Mouse (Mus musculus) embryonic facial prominence, embryonic 13.5 days (tissue): ENCODE data around the gene Inhbc. TPM values are rescaled to one million over a fixed set of nuclear protein-coding genes. Genes with fewer than 3 reads are reported as not detected.
"Not testable (repeated sequence)": the region's sequence is repeated elsewhere in the genome, so short reads cannot be mapped to it uniquely, and the experiment has no call there.

ENCODE experiments used
- ATAC-seq: fragments of 200-750 bp; cut with Nextera tagmentation; 2 replicates; pipeline ENCODE4 v1.8.0; 2017; ENCODE audit warnings: low read depth; ENCODE audit not compliant: insufficient number of reproducible peaks, insufficient read depth, low FRiP score, low TSS enrichment
- H3K27ac ChIP-seq: fragments of 300-500 bp; sonication (generic); 2 replicates; pipeline ENCODE4 v1.5.1; 2015; ENCODE audit warnings: moderate library complexity, mild to moderate bottlenecking, inconsistent platforms
- H3K27me3 ChIP-seq: fragments of 300-500 bp; sonication (generic); 2 replicates; pipeline ENCODE4 v1.6.1; 2015; ENCODE audit warnings: mild to moderate bottlenecking, inconsistent platforms
- H3K36me3 ChIP-seq: fragments of 300-500 bp; sonication (generic); 2 replicates; pipeline ENCODE4 v1.6.1; 2015; ENCODE audit warnings: mild to moderate bottlenecking, inconsistent platforms
- H3K4me1 ChIP-seq: fragments of 300-500 bp; sonication (generic); 2 replicates; pipeline ENCODE4 v1.6.1; 2015; ENCODE audit warnings: inconsistent platforms
- H3K4me2 ChIP-seq: fragments of 300-500 bp; sonication (generic); 2 replicates; pipeline ENCODE4 v1.6.1; 2015; ENCODE audit warnings: moderate library complexity, mild to moderate bottlenecking, inconsistent platforms
- H3K4me3 ChIP-seq: fragments of 300-500 bp; sonication (generic); 2 replicates; pipeline ENCODE4 v1.5.1; 2015; ENCODE audit warnings: mild to moderate bottlenecking, inconsistent platforms
- H3K9ac ChIP-seq: fragments of 300-500 bp; sonication (generic); 2 replicates; pipeline ENCODE4 v1.6.1; 2015; ENCODE audit warnings: mild to moderate bottlenecking, inconsistent platforms
- H3K9me3 ChIP-seq: fragments of 300-500 bp; sonication (generic); 2 replicates; pipeline ENCODE4 v1.6.1; 2016; ENCODE audit warnings: inconsistent platforms
- WGBS: fragments of 180-500 bp; shearing (Covaris S2); methylation state at CpG from one replicate; pipeline ENCODE4 v1.1.7; 2015; ENCODE audit warnings: mixed read lengths; 5-methylcytosine and 5-hydroxymethylcytosine counted together
- polyA plus RNA-seq: library from polyadenylated mRNA; unstranded; fragments of >200 nt; fragmentation: Nextera tagmentation; extraction: Ambion mirVana; gene quantifications from 2 replicates; pipeline ENCODE4 v1.2.1, GENCODE M21; 2015

Gene Inhbc
- polyA plus RNA-seq, 1 experiment from 2014 or later, result not detected

- peak within 1 kb of the TSS; percentile 81 for H3K4me2 ChIP-seq
- no peaks in the 10 kb centered on the region for H3K27me3 ChIP-seq
- peak; percentile 96 for ATAC-seq
- no peaks in the 10 kb centered on the region for H3K9me3 ChIP-seq
- peaks cover 12% of the 10 kb centered on the region for H3K4me1 ChIP-seq
- peak within 1 kb of the TSS; percentile 81 for H3K27ac ChIP-seq
- peaks cover 26% of the 10 kb centered on the region for H3K36me3 ChIP-seq
- peak within 1 kb of the TSS; percentile 88 for H3K9ac ChIP-seq
- H3K4me3 ChIP-seq, result peak within 1 kb of the TSS; percentile 83
- under 1% methylated on average over 65 of the region's 65 CpGs for WGBS
These were observed 58.5 kb downstream of the Inhbc start, which contains the start of gene Mars for GRCm38 (mm10) chr10:127311476-127312355. Gene Mars, minus strand, starts transcription at chr10:127311786.

GRCm38 (mm10) chr10:127310523-127311475 is 59.4 kb downstream of the Inhbc start:
- peak overlapping the region; percentile 81 for H3K27ac ChIP-seq

GRCm38 (mm10) chr10:127309167-127309566 is 61.1 kb downstream of the Inhbc start:
- H3K9ac ChIP-seq, H3K9me3 ChIP-seq, H3K27ac ChIP-seq, H3K4me3 ChIP-seq, H3K27me3 ChIP-seq, H3K4me2 ChIP-seq, ATAC-seq: not testable (repeated sequence)
- WGBS, result 86% methylated on average over 3 of the region's 3 CpGs
- peaks cover 12% of the 10 kb centered on the region for H3K4me1 ChIP-seq
- H3K36me3 ChIP-seq, result peaks cover 52% of the 10 kb centered on the region

More at GRCm38 (mm10) chr10:127310523-127311475, 59.4 kb downstream of the Inhbc start:
- Histone ChIP-seq H3K27me3 (no peaks in the 10 kb centered on the region), H3K4me3 (peak overlapping the region; percentile 83), H3K36me3 (peaks cover 36% of the 10 kb centered on the region), H3K9me3 (no peaks in the 10 kb centered on the region), H3K4me1 (peaks cover 12% of the 10 kb centered on the region), H3K9ac (peak overlapping the region; percentile 88), H3K4me2 (peak overlapping the region; percentile 81)
- 35% methylated on average over 23 of the region's 23 CpGs for WGBS
- ATAC-seq, result peak; percentile 30; the same call in 1 of the 2 replicates

Other genes starting within 250 kb of the Inhbc start
- gene Os9, start 249.3 kb downstream of the Inhbc start, polyA plus RNA-seq, result 76.5 and 87.7 TPM in 2 replicates
- 8.9 and 9.0 TPM in 2 replicates for gene B4galnt1, start 205.2 kb downstream of the Inhbc start, polyA plus RNA-seq
- 1.3 and 2.0 TPM in 2 replicates for gene Slc26a10, start 189.8 kb downstream of the Inhbc start, polyA plus RNA-seq
- 117 and 130 TPM in 2 replicates for gene Arhgef25, start 180.3 kb downstream of the Inhbc start, polyA plus RNA-seq
- 161 and 165 TPM in 2 replicates for gene Dtx3, start 174.7 kb downstream of the Inhbc start, polyA plus RNA-seq
- gene Pip4k2c, start 158.8 kb downstream of the Inhbc start, polyA plus RNA-seq, result 28.1 and 30.8 TPM in 2 replicates
- gene Kif5a, start 107.1 kb downstream of the Inhbc start, polyA plus RNA-seq, result 6.7 and 8.1 TPM in 2 replicates
- 187 and 199 TPM in 2 replicates for gene Dctn2, start 104.1 kb downstream of the Inhbc start, polyA plus RNA-seq
- gene Mbd6, start 81.4 kb downstream of the Inhbc start, polyA plus RNA-seq, result 14.9 and 19.2 TPM in 2 replicates
- 113 and 128 TPM in 2 replicates for gene Mars, start 58.6 kb downstream of the Inhbc start, polyA plus RNA-seq
- gene Arhgap9, start 48.5 kb downstream of the Inhbc start, polyA plus RNA-seq, result 3.1 and 3.4 TPM in 2 replicates
- 17.5 and 19.8 TPM in 2 replicates for gene Gli1, start 28.5 kb downstream of the Inhbc start, polyA plus RNA-seq
- gene Inhbe, start 16.0 kb downstream of the Inhbc start, polyA plus RNA-seq, result 0.07 TPM in 1 of 2 replicates, not detected in the other
- 57.7 and 58.8 TPM in 2 replicates for gene R3hdm2, start 9.9 kb upstream of the Inhbc start, polyA plus RNA-seq
- 2.0 and 3.2 TPM in 2 replicates for gene Stac3, start 131.3 kb upstream of the Inhbc start, polyA plus RNA-seq
- 20.0 and 32.7 TPM in 2 replicates for gene Ndufa4l2, start 144.5 kb upstream of the Inhbc start, polyA plus RNA-seq
- gene Shmt2, start 152.0 kb upstream of the Inhbc start, polyA plus RNA-seq, result 81.7 and 92.3 TPM in 2 replicates
- 3.0 and 3.9 TPM in 2 replicates for gene Nxph4, start 164.1 kb upstream of the Inhbc start, polyA plus RNA-seq